Mouse (Mus musculus) ES-Bruce4 (cell line): ENCODE measurements around the gene Sugt1.

ENCODE experiments used
- CTCF ChIP-seq: IDR thresholded peaks from one replicate; pipeline ENCODE4 v1.8.1; 2011; ENCODE audit warnings: low read depth, low read length
- POLR2A ChIP-seq: IDR thresholded peaks from one replicate; pipeline ENCODE4 v1.8.1; 2011; ENCODE audit warnings: low read length; ENCODE audit not compliant: insufficient read depth

GRCm38 (mm10) chr14:79619802-79620201, 32.3 kb downstream of the Sugt1 start:
- no peak for TF ChIP-seq POLR2A
- TF ChIP-seq CTCF, result no peak
